Mouse (Mus musculus): ENCODE results near the gene Banf2.
A peak's percentile ranks its signal among the peaks of the same experiment; 100 is the strongest.

- TF ChIP-seq POLR2A (IDR thresholded peaks at IDR 0.05; ENCODE audit: borderline replicate concordance, extremely low read depth, low read depth, low read length) (no peak), CTCF (IDR thresholded peaks at IDR 0.05; ENCODE audit: insufficient read depth, low read length) (peak; percentile 54; the same call in 1 of the 2 replicates)
Measured at GRCm38 (mm10) chr2:144010282-144011044, 22.4 kb upstream of the Banf2 start.
